Mouse (Mus musculus) testis, adult 2 months (tissue): ENCODE measurements around the gene Acvr1b.

Source experiments
- CTCF ChIP-seq: fragments of 200-500 bp; IDR thresholded peaks from 2 replicates; pipeline ENCODE4 v1.5.1; 2012; ENCODE audit warnings: low read depth, mild to moderate bottlenecking, inconsistent platforms, low read length, moderate library complexity; ENCODE audit not compliant: control insufficient read depth, insufficient read depth, insufficient replicate concordance
- POLR2A ChIP-seq: fragments of 200-500 bp; IDR thresholded peaks from 2 replicates; pipeline ENCODE4 v1.6.1; 2012; ENCODE audit warnings: low read depth, mild to moderate bottlenecking, inconsistent platforms, low read length, moderate library complexity; ENCODE audit not compliant: control insufficient read depth

- TF ChIP-seq CTCF (no peak), POLR2A (no peak)
Measured at GRCm38 (mm10) chr15:101203673-101204072, 29.8 kb downstream of the Acvr1b start.
